Mouse (Mus musculus) stomach, postnatal 0 days (tissue): ENCODE data around the gene Sac3d1.

ENCODE experiments used
- CTCF ChIP-seq: IDR thresholded peaks from 2 replicates; pipeline ENCODE4 v1.5.1; 2016; ENCODE audit warnings: antibody characterized with exemption, low read depth, mild to moderate bottlenecking, moderate library complexity
- EP300 ChIP-seq: optimal IDR thresholded peaks from 2 replicates; pipeline ENCODE3; 2016; ENCODE audit warnings: antibody characterized with exemption

DNA sequence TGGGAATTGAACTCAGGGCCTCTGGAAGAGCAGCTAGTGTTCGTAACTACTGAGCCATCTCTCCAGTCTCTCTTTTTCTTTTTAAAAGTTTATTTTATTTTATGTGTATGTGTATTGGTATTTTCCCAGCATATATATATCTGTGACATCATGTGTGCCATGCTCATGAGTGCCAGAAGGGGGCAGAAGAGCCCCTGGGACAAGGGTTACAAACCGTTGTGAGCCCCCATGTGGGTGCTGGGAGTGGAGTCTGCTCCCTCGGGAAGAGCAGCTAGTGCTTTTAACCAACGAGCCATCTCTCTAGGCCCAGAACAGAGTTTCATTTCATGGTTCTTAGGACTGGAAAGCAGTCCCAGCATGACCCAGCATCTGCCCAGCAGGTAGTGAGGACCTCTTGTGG lies 48.3 kb upstream of the Sac3d1 start:
- TF ChIP-seq CTCF (peak; percentile 39), EP300 (no peak)
